Mouse (Mus musculus) brain, embryonic 18.5 days (tissue): Measurements from ENCODE around the gene Plekhf1.

Experiments
- DNase-seq: peaks from one replicate; pipeline ENCODE4 v3.0.0-alpha.2; 2012; ENCODE audit warnings: low read depth, low spot score

Plekhf1 gene

DNA sequence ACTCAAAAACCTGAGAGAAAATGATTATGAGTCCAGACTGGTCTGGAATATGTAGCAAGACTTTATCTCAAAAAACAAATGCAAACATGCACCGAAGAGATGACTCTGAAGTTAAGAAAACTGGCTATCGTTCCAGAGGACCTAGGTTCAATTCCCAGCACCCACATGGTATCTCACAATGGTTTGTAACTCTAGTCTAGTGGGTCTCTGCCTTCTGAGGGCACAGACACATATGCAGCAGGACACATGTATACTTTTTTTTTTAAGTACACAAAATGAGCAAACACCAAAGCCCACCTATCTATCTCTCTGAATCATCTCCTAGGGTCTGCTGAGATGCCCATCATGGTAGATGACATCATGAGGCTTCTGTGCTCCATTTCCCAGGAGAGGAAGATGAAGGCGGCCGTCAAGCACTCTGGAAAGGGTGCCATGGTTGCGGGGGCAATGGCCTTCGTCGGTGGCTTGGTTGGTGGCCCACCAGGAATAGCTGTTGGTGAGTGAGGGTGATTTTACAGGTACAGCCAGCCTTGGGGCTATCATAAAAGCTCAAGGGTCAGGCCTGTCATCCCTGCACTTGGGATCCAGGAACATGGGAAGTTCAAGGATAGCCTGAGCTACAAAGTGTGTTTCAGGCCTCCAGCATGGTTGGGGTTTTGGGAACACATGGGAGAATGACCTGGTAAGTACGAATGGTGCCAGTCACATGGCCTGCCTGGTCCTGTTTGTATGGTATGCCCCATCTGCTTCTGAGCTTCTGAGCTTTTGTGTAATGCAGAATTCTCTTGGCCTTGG lies 39.3 kb downstream of the Plekhf1 start:
- DNase-seq: no peak

DNA sequence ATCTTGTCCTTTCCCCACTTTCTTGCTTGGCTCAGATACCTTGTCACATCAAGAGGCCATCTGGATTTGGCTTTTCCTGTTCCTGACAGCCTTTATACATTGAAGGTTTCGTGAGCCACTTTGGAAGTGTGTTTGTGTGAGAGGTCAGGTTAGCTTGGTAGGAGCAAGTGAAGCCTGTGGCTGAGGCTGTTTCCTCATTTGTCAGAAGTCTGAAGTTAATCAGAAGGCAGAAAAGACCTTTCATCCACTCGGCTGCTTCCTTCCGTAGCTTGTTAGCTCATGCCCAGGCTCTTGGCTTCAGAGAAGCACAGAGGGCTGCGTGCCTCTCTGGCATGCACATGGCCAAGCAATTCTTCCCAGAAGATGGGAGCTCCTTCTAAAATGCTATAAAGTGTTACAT lies 40.0 kb downstream of the Plekhf1 start:
- DNase-seq: no peak

DNA sequence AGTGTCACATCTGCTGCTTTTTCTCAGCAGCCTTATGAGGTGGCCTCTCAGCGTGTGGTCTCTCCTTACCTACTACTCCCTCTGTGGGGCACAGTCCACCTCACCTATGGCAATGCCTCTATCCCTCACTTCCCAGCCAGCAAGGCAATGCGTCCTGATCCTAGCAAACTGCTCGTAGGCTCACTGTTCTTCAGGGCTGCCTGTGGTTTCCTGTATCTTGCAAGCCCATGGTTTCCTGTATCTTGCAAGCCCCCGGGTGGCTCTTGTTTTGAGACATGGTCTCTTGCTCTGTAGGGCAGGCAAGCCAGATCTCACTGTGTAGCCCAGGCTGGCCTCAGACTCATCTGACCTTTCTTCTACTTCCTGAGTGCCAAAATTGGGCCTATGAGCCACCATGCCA lies 41.0 kb downstream of the Plekhf1 start:
- no peak for DNase-seq

DNA sequence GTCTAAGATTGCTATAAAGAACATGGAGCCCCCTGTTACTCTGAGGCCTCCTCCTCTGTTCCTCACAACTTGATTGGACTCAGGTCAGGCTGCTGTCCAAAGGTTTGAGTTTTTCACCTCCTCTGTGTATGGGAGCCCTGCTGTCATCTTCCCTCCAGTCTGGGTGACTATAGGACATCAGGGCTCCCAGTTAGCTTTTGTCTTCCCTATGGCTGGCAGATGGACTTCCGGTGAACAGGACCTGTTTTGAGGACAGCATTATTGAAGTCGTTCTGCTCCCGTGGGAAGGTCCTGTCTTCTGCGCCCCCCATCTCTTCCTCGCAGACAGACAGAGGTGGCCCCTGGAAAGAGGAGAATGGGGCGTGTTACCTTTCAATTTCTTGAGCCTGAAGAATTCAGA lies 43.0 kb downstream of the Plekhf1 start:
- no peak for DNase-seq

DNA sequence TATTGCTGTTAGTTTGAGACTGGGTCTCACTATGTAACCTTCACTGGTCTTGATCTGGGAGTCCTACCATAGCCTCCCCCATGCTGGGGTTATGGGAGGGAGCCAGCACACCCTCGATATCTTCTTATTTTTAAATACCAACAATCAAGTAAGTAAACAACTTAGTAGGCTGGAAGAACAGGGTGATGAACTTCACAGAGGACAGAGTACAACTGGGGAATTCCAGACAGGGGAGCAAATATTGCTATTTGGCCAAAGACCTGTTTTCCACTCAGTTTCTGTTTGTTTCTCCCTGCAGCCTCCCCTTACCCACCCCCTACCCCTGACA lies 43.4 kb downstream of the Plekhf1 start:
- DNase-seq: no peak

DNA sequence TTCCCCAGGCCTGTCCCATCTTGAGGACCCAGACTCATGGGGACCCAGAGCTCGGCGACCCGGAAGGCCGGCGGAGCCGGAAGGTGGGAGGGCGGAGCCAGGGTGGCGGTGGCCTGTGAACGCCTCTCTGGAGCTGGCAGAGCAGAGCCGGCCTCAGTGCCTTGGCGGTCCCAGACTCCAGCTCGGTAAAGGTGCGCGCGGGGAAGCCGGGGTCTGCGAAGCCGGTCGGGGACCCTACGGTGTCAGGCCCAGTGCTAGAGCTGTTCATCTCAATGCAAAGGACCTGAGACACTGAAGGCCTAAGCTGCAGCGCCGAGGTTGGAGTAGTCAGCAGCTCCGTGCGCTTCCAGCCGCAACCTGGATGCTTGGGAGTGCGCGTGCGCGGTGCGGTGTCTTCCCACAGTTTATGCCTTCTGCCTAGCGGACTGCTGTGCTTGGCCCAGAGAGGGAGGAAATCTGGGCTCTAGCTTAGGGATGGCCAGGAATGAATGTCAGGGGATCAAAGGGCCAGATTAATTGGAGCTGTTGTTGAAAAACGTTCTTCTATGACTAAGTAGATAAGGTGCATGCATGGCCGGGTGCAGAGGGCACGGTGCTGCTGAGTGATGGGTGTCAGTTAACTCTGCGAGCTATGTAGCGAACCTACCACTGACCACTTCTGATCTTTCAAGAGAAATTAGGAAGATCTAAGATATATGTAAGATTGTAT lies 44.0 kb downstream of the Plekhf1 start:
- no peak for DNase-seq

DNA sequence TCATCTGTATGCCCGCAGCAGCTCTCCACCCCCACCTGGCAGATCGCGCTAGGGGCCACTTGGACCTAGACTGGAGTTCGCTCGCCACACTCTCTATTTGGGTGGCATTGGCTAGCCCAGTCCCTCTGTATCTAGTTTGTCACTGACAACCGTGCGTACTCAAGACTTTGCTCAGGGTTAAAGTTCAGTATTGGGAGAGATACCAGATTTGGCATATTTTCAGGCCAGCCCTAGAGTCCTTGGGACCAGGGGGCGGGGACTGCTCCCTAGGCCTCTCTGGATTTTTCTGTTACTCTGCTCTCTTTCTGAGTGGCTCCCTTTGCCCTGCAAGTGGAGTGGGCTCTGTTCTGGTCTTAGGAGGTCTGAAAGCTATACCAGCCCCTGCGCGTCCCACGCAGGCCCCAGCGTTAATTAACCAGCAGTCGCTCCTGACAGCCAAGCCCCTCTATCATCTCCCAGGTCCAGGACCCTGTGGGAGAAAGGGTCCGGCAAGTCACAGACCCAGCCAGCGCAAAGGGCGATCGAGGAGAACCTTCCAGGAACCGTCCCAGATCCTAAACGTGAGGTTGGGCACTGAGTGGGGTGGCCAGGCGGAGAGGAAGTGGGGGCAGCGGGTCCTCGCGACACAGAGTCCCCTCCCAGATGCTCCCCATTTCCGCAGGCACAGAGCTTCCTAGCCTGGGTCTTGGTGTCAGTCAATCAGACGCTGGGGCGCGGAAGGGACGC lies 44.7 kb downstream of the Plekhf1 start, which contains the start of gene 1600014C10Rik:
1600014C10Rik (plus strand) TSS at position 256 of the 726 bp plus-strand sequence.
- no peak for DNase-seq

DNA sequence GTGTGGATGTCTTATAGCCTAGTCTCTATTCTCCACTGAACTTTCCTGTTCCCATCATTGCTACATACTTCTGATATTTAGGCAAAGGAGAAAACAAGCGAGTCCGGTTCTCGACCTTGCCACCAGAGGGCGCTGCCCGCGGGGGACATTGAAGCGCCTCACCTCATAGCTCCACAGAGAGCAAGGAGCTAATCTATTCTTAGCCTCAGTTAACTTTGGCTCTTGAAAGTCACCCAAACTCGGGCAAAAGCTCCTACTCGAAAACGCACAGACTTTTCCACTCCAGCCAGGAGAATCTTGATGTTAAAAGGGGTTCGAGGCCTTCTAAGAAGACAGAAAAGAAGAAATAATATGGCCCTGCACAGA lies 45.2 kb downstream of the Plekhf1 start:
- DNase-seq: no peak

DNA sequence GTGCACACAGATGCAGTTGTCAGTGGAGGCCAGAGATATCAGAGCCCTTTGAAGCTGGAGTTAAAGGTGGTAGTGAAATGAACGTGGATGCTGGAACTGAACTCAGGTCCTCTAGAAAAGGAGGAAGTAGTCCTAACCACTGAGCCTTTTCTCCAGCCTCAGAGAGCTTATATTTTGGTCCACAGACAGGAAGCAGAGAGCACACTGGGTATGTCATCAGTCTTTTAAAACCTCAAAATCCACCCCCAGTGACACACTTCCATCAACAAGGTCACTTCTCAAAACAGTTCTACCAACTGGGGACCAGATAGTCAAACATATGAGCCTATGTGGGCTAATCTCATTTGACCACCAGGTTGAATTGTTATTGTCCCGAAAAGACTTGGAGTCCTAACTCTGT lies 46.5 kb downstream of the Plekhf1 start:
- DNase-seq: no peak

DNA sequence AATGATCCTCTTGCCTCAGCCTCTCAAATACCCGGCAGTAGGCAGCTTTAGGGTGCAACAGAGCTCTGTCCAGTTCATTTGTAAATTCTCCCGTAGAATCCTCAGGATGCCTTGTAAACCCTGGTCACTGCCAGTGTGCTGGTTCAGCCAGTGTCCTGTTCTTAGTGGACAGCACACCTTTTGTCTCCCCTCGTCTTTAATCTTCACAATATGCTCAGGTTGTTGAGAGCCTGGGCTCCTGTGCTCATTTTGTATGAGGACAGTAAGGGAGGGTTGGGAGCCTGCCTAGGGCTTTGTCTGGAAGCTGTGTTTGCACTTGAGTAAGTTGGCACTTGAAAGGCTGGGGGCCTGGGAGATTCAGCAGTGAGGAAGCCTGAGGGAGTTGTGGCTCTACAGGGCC lies 47.9 kb downstream of the Plekhf1 start:
- DNase-seq: no peak

DNA sequence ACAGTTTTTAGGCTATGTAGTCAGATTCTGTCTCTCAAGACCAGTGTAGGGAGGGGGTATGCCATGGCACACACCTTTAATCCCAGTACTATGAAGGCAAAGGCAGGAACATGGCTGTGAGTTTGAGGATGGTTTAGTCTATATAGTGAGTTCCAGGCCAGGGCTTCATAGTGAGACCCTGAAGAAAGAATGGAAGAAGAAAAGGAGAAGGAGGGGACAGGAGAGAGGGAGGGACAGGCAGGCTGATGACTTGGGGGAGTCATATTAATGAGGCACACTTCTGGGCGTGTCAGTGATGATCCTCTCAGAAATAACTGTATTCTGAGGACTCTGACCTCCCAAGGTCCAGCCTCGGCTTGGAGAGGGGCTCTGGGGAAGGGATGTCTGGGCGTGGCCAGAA lies 51.8 kb downstream of the Plekhf1 start:
- DNase-seq: no peak

DNA sequence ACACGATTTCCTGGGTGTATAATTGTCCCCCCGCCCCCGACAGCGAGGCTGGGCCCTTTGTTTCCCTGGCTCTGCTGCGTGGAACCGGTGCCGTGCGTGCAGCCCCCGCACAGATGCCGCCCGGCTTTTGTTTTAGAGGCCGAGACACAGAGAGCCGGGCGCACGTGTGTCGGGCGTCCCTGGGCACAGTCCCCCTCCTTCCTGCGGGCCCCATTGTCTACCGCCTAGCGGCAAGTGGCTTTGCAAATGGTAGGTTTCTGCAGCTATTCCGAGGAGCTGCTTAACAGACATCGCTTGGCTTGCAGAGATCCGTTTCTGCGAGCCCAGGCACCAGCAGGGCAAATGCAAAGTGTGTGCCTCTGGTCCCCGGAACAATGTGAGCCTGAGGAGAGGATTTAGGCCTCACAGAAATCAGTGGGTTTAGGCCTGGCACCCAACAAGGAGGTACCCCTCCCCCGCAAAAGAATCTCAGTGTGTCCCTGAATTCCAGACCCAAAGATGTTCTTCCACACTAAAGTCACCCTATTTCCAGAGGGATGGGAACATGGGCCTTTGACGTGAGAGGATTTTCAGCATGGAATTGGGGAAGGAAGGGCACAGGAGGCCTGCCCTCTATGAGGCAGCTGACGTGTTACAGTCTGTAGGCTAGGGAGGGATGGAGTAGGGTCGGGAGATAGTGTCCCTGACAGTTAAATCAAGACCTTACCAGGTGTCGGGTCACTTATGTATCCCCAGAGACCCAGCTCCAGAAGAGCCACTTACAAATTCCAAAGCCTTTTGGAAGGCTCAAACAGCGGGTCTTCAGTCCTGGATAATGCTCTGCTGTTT lies 53.3 kb downstream of the Plekhf1 start:
- no peak for DNase-seq

DNA sequence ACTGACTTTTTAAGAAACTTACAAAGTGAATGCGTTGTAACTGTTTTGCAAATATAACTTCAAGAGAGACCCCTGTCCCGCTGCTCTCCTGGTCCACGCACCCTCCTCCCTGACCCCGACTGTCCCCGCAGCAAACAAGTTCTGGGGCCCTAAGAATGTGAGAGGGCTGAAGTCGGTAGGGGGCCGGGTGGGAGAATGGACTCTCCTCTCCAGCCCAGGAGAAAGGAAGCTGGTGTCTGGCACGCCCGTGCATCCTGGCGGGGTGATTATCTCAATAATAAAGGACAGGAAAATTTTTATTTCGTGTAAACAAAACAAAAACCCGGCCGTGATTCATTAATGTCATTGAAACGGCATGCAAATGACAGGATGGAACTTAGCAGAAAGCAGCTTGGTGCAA lies 53.9 kb downstream of the Plekhf1 start:
- DNase-seq: no peak

DNA sequence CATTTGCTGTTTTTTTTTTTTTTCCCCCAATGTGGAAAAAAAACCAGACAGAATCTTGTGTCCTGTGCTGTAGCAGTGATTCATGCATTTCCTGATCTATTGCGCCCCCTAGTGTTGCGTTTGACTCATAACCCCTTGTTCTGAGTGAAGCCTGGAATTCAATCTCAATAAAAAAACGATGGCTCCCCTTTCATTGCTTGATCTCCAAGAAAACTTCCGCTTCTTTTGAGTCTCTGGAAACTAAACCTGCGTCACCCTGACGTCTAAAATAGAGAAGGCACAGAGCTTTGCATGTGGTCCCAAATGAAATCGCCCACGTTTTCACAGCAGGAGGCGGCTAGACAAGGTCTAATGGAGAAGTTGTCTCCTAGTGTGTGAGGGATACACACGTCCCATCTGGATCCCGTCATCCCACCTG lies 60.1 kb downstream of the Plekhf1 start:
- no peak for DNase-seq
